ENCODE assay signal across 26 mouse cellular contexts in the genomic region with DNA sequence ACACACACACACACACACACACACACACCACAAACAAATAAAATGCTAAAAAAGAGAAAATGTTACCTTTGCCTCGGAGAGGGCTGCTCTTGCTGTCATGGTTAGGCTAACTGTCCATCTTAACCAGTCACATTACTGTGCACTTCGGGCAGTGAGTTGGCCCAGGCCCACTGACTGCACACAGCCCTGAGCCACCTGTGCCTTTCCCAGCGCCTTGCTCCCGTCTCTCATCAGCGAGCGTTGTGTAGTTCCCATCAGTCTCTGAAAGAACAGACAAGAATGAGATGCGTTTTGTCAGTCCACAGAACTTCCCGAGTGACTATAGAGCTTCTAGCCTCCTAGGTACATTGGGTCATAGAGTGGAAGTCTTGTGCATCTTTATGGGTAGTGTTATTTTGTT. TPM values are rescaled to one million over a fixed set of nuclear protein-coding genes. Genes with fewer than 3 reads are reported as not detected.
"Had no signal": no experiment of that assay in that cellular context is flagged by ENCODE, and none has a peak within 500 bp of the region (broad histone marks: within the 10 kb centered on the region; RNA-seq: fewer than 3 reads in every experiment).

No protein-coding gene starts in this region.

- H3K27me3 ChIP-seq: embryonic facial prominence, embryonic 12.5 days; embryonic facial prominence, embryonic 13.5 days; embryonic facial prominence, embryonic 15.5 days; forebrain, embryonic 12.5 days; forebrain, embryonic 13.5 days; forebrain, embryonic 15.5 days had no signal

- ATAC-seq: forebrain, embryonic 13.5 days; forebrain, embryonic 14.5 days; forebrain, embryonic 15.5 days; forebrain, embryonic 16.5 days; forebrain, postnatal 0 days had no signal

- H3K9ac ChIP-seq: embryonic facial prominence, embryonic 12.5 days; embryonic facial prominence, embryonic 13.5 days; embryonic facial prominence, embryonic 15.5 days; forebrain, embryonic 12.5 days; forebrain, embryonic 13.5 days; forebrain, embryonic 15.5 days; forebrain, postnatal 0 days had no signal

- DNase-seq: cerebellum, adult 18-20 months; cerebellum, adult 2 months; cerebellum, adult 8-10 months; cerebellum, adult 9-10 months; cerebellum, postnatal 36 days; embryo, embryonic 11 days; forebrain, postnatal 0 days; gastrocnemius, adult 2 months; gastrocnemius, postnatal 10 days; gastrocnemius, postnatal 14 days; gastrocnemius, postnatal 25 days; gastrocnemius, postnatal 36 days had no signal

- H3K27ac ChIP-seq: embryonic facial prominence, embryonic 10.5 days; embryonic facial prominence, embryonic 12.5 days; embryonic facial prominence, embryonic 13.5 days; embryonic facial prominence, embryonic 15.5 days; forebrain, embryonic 10.5 days; forebrain, embryonic 12.5 days; forebrain, embryonic 13.5 days; forebrain, embryonic 15.5 days; gastrocnemius, adult 2 months had no signal

- H3K4me1 ChIP-seq: embryonic facial prominence, embryonic 10.5 days; embryonic facial prominence, embryonic 12.5 days; embryonic facial prominence, embryonic 13.5 days; embryonic facial prominence, embryonic 15.5 days; forebrain, embryonic 10.5 days; forebrain, embryonic 12.5 days; forebrain, embryonic 13.5 days; forebrain, embryonic 15.5 days had no signal

- H3K4me2 ChIP-seq: embryonic facial prominence, embryonic 12.5 days; embryonic facial prominence, embryonic 13.5 days; embryonic facial prominence, embryonic 15.5 days; forebrain, embryonic 12.5 days; forebrain, embryonic 13.5 days; forebrain, embryonic 15.5 days had no signal

- H3K4me3 ChIP-seq: embryonic facial prominence, embryonic 10.5 days; embryonic facial prominence, embryonic 12.5 days; embryonic facial prominence, embryonic 13.5 days; embryonic facial prominence, embryonic 15.5 days; erythroblast, embryonic 14.5 days; forebrain, embryonic 10.5 days; forebrain, embryonic 12.5 days; forebrain, embryonic 13.5 days; forebrain, embryonic 15.5 days; gastrocnemius, adult 2 months had no signal

- H3K9me3 ChIP-seq: embryonic facial prominence, embryonic 10.5 days; embryonic facial prominence, embryonic 12.5 days; embryonic facial prominence, embryonic 13.5 days; embryonic facial prominence, embryonic 15.5 days; forebrain, embryonic 10.5 days; forebrain, embryonic 12.5 days; forebrain, embryonic 13.5 days; forebrain, embryonic 15.5 days had no signal

RNA-seq across cellular contexts. Expression of a gene that starts 25.9 kb away (rescaled TPM):
- total RNA-seq: common myeloid progenitor, adult 5-6 weeks; granulocyte monocyte progenitor cell, adult 5-6 weeks had no signal
- polyA plus RNA-seq: erythroblast, embryonic 14.5 days had no signal

RNA-seq across cellular contexts. Expression of a gene that starts 27.2 kb away (rescaled TPM):
- total RNA-seq: gastrocnemius, adult 2 months; gastrocnemius, adult 8-10 months had no signal
- polyA plus RNA-seq: erythroblast, embryonic 14.5 days had no signal

RNA-seq across cellular contexts. Expression of a gene that starts 54.9 kb away (rescaled TPM):
- polyA plus RNA-seq: erythroblast, embryonic 14.5 days had no signal
